Mouse (Mus musculus) heart, embryonic 10.5 days (tissue): Measurements from ENCODE around the gene Zswim1. TPM values are rescaled to one million over a fixed set of nuclear protein-coding genes. Genes with fewer than 3 reads are reported as not detected.

Experiments used
- DNase-seq: peaks from one replicate; pipeline ENCODE4 v3.0.0-alpha.2; 2017; ENCODE audit warnings: low spot score
- H3K27ac ChIP-seq: fragments of 300-500 bp; sonication (generic); 2 replicates; pipeline ENCODE4 v1.5.1; 2016; ENCODE audit warnings: mild to moderate bottlenecking
- H3K27me3 ChIP-seq: fragments of 300-500 bp; sonication (generic); 2 replicates; pipeline ENCODE4 v1.6.1; 2016; ENCODE audit warnings: mild to moderate bottlenecking; ENCODE audit not compliant: poor library complexity, insufficient read depth, severe bottlenecking
- H3K36me3 ChIP-seq: fragments of 300-500 bp; sonication (generic); 2 replicates; pipeline ENCODE4 v1.6.1; 2016; ENCODE audit warnings: mild to moderate bottlenecking, moderate library complexity
- H3K4me1 ChIP-seq: fragments of 300-500 bp; sonication (generic); 2 replicates; pipeline ENCODE4 v1.6.1; 2016; ENCODE audit warnings: mild to moderate bottlenecking
- H3K4me3 ChIP-seq: fragments of 300-500 bp; sonication (generic); 2 replicates; pipeline ENCODE4 v1.5.1; 2016; ENCODE audit warnings: mild to moderate bottlenecking, moderate library complexity
- H3K9me3 ChIP-seq: fragments of 300-500 bp; sonication (generic); 2 replicates; pipeline ENCODE4 v1.6.1; 2016; ENCODE audit warnings: mild to moderate bottlenecking, moderate library complexity
- WGBS: fragments of 180-500 bp; shearing (Covaris S2); methylation state at CpG from one replicate; pipeline ENCODE4 v1.1.7; 2016; 5-methylcytosine and 5-hydroxymethylcytosine counted together
- polyA plus RNA-seq: library from polyadenylated mRNA; unstranded; fragments of >200 nt; fragmentation: Nextera tagmentation; extraction: Ambion mirVana; gene quantifications from 2 replicates; pipeline ENCODE4 v1.2.1, GENCODE M21; 2016

Gene Zswim1
- polyA plus RNA-seq, 1 experiment from 2014 or later = 14.3 TPM

DNA sequence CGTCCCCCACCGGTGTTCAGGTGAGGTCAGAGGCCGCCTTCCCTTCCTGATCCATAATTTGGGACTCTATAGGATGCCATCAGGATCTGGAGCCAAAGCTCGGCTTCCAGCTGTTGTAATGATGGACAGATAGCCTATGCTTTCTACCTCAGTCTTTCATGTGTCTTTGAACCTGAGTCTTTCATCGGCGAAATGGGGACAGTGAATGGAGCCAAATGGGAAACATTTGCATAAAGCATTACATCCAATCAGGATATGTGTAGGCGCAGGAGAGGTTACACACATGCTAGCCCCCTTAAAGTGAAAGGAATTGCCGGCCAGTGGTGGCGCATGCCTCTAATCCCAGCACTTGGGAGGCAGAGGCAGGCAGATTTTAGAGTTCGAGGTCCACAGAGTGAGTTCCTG is 697 bp downstream of the Zswim1 start:
- H3K27ac ChIP-seq = peak overlapping the region; percentile 90
- peaks cover 10% of the 10 kb centered on the region; the same call in 1 of the 2 replicates for H3K4me1 ChIP-seq
- peaks cover 56% of the 10 kb centered on the region for H3K36me3 ChIP-seq
- H3K27me3 ChIP-seq = no peaks in the 10 kb centered on the region
- H3K4me3 ChIP-seq = peak overlapping the region; percentile 87
- DNase-seq = peak; percentile 80
- no peaks in the 10 kb centered on the region for H3K9me3 ChIP-seq
- 2% methylated on average over 10 of the region's 10 CpGs for WGBS

DNA sequence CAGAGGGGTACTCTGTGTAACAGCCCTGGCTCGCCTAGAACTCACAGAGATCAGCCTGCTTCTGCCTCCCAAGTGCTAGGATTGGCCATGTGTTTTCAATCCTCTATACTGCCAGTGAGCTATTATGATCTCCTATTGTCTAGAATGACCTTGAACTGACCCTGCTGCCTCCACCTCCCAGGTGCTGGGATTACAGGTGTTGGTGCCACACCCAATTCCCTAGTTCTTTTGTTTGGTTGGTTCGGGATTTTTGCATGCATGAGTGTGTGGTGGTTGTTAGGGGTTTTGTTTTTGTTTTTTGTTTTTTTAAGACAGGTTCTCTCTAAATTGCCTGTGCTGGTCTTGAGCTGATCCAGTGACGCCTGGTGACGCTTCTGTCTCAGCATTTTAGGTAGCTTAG is 1.5 kb downstream of the Zswim1 start:
- no peak for DNase-seq
- peaks cover 63% of the 10 kb centered on the region for H3K36me3 ChIP-seq
- no peak overlapping the region for H3K27ac ChIP-seq
- no peak overlapping the region for H3K4me3 ChIP-seq
- 88% methylated on average over 4 of the region's 4 CpGs for WGBS
- peaks cover 10% of the 10 kb centered on the region; the same call in 1 of the 2 replicates for H3K4me1 ChIP-seq
- no peaks in the 10 kb centered on the region for H3K27me3 ChIP-seq
- no peaks in the 10 kb centered on the region for H3K9me3 ChIP-seq

DNA sequence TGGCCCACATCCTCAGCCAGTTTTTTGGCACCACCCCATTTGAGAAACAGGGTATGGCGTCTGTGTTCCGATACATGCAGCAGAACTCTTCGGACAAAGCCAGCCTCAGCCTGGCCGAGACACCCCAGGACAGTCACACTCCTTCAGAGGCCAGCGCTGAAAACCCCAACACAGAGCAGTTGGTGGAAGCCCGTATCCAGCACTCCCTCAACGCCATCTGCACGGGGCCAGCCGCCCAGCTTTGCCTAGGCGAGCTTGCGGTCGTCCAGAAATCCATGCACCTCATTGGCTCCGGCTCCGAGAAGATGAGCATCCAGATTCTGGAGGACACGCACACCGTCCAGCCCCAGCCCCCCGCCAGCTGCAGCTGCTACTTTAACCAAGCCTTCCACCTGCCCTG is 3.0 kb downstream of the Zswim1 start:
- DNase-seq = no peak
- peaks cover 55% of the 10 kb centered on the region for H3K36me3 ChIP-seq
- H3K27me3 ChIP-seq = no peaks in the 10 kb centered on the region
- no peak overlapping the region for H3K27ac ChIP-seq
- H3K9me3 ChIP-seq = no peaks in the 10 kb centered on the region
- H3K4me1 ChIP-seq = peaks cover 11% of the 10 kb centered on the region
- H3K4me3 ChIP-seq = no peak overlapping the region
- 92% methylated on average over 17 of the region's 17 CpGs for WGBS

DNA sequence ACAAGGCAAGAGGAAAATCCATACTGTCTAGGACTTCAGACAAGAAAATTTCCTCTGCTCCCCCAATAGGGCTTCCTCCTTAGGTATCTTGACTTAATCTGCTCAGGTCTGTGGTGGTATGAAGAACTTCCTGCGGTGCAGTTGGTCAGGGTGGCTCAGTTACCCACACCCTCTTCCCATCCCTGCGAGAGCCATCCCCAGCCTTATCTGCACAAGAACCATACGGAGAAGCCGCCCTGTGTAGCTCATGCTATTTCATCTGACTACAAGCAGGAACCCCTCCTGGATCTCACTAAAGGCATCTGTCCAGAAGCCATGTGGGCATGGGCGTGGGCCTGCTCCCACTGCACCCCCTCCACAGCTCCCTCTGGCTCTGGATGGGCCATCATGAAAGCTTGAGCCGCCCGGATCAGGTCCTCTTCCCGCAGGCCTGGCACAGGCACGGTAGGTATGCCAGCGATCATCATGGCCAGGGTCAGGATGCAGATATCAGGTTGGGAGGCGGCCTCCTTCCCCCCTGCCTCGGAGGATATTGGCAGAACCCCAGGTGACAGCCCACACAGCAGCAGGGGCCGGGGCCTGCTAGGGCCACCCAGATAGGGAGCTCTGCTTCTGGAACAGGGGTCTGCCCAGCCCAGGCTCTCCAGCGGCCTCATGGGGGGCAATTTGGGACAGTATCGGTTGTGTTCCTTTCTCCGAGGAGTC is 4.8 kb downstream of the Zswim1 start:
- Histone ChIP-seq H3K36me3 (peaks cover 45% of the 10 kb centered on the region), H3K9me3 (no peaks in the 10 kb centered on the region), H3K27me3 (no peaks in the 10 kb centered on the region), H3K27ac (no peak overlapping the region), H3K4me3 (no peak overlapping the region), H3K4me1 (peaks cover 16% of the 10 kb centered on the region)
- 83% methylated on average over 15 of the region's 16 CpGs for WGBS
- DNase-seq = no peak

DNA sequence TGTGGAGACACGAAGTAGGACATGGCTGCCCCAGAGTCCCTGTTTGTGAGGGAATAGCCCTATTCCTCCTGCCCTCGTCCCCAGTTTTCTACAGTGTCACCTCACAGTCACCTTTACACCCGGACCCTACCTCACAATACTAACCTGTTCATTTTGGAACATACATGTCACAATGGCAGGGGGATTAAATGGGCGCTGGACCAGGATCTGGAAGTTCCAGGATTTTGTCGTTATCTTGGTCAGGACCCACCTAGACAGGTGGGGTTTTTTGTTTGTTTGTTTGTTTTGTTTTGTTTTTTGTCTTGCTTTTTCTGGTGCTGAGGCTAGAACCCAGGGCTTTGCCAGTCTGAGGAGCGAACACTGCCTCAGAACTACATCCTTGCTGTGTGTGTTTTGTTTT is 6.0 kb downstream of the Zswim1 start, which contains the start of gene Spata25:
Gene Spata25, minus strand, starts transcription at position 101 of the 400 bp plus-strand sequence.
- no peak for DNase-seq
- Histone ChIP-seq H3K4me1 (peaks cover 18% of the 10 kb centered on the region), H3K27ac (no peak within 1 kb of the TSS), H3K27me3 (no peaks in the 10 kb centered on the region), H3K4me3 (no peak within 1 kb of the TSS), H3K36me3 (peaks cover 45% of the 10 kb centered on the region), H3K9me3 (no peaks in the 10 kb centered on the region)
- WGBS = 80% methylated on average over 6 of the region's 6 CpGs

DNA sequence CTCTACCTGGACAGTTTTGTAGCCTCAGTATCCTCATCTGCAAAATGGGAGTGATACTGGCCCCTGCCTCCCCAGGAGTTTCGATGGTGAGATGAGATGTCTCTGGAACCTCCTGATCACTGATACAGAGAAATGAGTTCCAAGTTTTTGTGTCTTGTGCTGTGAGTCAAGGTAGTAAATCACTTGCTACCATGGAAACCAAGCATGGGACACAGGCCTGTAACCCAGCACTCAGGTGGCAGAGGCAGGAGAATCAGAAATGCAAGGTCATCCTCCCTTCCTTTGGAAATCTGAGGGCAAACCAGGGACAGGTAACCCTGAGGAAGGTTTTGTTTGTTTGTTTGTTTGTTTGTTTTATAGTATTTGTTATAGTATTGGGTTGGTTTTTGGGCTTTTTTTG is 6.6 kb downstream of the Zswim1 start:
- no peak overlapping the region for H3K4me3 ChIP-seq
- no peak overlapping the region for H3K27ac ChIP-seq
- DNase-seq = no peak
- peaks cover 19% of the 10 kb centered on the region for H3K4me1 ChIP-seq
- no peaks in the 10 kb centered on the region for H3K9me3 ChIP-seq
- H3K27me3 ChIP-seq = no peaks in the 10 kb centered on the region
- WGBS = 95% methylated on average over 1 of the region's 1 CpGs
- peaks cover 45% of the 10 kb centered on the region for H3K36me3 ChIP-seq

DNA sequence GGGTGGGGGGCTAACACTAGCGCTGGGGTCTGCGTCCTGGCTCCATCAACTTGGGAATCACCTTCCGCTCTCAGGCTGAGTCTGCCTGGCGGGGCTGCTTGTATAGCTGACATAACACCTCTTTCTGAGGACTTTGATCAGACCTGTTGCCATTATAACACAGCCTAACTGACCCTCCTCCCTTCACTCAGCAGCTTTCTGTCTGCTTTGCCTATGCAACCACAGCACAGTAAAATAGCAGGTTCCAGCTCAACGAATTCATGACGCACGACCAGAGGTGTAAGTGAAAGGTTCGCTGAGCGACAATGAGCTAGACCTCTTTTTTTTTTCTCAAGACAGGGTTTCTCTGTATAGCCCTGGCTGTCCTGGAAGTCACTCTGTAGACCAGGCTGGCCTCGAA is 8.5 kb downstream of the Zswim1 start:
- H3K9me3 ChIP-seq = no peaks in the 10 kb centered on the region
- no peak overlapping the region for H3K4me3 ChIP-seq
- H3K4me1 ChIP-seq = peaks cover 30% of the 10 kb centered on the region
- 84% methylated on average over 10 of the region's 10 CpGs for WGBS
- H3K36me3 ChIP-seq = peaks cover 38% of the 10 kb centered on the region
- H3K27ac ChIP-seq = no peak overlapping the region
- no peak for DNase-seq
- no peaks in the 10 kb centered on the region for H3K27me3 ChIP-seq

DNA sequence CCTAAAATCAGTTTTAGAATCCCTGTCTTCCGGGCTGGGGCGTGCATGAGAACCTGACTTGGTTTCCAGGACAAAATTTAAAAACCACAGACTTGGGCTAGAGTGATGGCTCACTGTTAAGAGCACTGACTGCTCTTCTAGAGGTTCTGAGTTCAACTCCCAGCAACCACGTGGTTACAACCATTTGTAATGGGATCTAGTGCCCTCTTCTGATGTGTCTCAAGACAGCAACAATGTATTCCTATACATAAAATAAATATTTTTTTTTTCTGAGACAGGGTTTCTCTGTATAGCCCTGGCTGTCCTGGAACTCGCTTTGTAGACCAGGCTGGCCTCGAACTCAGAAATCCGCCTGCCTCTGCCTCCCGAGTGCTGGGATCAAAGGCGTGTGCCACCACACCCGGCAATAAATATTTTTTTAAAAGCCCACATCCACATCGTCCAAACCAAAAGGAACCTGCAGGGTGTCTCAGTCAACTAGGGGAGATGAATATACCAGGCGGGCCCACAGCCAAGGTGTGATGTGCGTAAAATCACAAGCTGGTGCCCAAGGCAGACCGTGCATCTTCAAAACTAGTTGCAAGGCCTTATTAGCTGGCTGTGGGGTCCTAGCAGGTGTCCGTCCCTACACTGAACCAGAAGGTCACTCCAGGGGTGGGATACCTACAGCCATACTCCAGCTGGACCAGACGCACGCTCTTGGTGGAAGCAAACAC is 9.7 kb downstream of the Zswim1 start:
- peak overlapping the region; percentile 96 for H3K27ac ChIP-seq
- peaks cover 38% of the 10 kb centered on the region for H3K36me3 ChIP-seq
- DNase-seq = no peak
- H3K9me3 ChIP-seq = no peaks in the 10 kb centered on the region
- no peaks in the 10 kb centered on the region for H3K27me3 ChIP-seq
- H3K4me3 ChIP-seq = peak overlapping the region; percentile 83
- peaks cover 30% of the 10 kb centered on the region for H3K4me1 ChIP-seq
- WGBS = 58% methylated on average over 16 of the region's 16 CpGs

DNA sequence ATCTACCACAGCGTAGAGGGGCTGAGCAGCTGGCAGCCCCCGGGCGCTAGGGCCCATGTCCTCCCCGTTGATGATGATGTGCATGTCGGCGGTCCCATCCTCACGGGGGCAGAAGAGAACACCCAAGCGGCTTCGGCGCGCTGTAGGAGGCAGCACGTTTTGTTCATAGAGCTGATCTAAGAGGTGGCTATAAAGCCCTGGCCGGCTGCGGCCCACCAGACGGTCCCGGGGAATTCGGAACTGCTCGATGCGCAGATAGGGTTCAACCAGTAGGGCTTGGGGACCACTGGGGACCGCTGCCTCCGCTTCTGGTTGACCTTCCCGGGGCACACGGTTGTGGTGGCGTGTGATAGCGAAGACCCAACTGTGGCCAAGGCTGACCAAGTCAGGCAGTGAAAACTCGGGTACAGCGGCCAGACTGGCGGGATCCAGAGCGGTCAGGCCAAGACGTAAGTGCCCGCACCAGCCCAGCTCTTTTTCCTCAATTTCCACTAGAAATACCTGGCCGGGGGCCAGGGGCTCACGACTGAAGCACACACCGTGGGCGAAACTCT is 10.3 kb downstream of the Zswim1 start, which contains the start of gene Ctsa:
Gene Ctsa, plus strand, starts transcription at position 126 of the 554 bp plus-strand sequence.
- Histone ChIP-seq H3K4me3 (peak within 1 kb of the TSS; percentile 83), H3K4me1 (peaks cover 30% of the 10 kb centered on the region), H3K9me3 (no peaks in the 10 kb centered on the region), H3K27me3 (no peaks in the 10 kb centered on the region), H3K36me3 (peaks cover 38% of the 10 kb centered on the region), H3K27ac (peak within 1 kb of the TSS; percentile 96)
- DNase-seq = peak; percentile 93
- WGBS = under 1% methylated on average over 35 of the region's 35 CpGs

DNA sequence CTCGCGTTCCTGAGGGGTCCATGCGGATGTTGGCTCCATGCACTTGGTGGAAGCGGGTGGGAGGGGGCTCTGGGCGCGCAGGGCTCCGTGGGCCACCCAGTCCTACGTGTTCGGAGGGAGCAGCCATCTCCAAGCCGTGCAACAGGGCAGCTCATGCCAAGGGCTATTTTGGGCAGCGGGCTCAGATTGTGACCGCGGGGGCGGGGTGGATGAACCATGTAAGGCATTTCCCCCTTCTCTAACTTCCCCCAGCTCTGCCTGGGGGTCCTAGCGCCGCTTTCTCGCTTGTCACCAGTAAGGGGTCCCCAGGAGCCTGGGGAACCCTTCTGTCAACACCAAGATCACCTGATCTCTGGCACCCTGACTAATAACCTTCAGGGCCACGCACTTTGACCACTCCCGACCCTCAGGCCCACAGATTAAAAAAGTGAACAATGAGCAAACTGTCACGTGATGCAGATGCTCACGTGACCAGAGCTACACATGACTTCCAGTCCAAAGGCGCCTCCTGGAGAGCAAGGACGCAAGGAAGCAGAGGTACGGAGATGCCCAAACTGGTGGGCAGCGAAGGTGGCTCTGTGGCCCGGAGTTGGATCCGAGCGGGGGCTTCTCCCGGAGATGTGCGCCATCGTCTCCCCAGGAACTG is 11.0 kb downstream of the Zswim1 start, which contains the start of gene Neurl2:
Gene Neurl2, minus strand, starts transcription at position 143 of the 646 bp plus-strand sequence.
- DNase-seq = peak; percentile 96
- Histone ChIP-seq H3K4me3 (peak within 1 kb of the TSS; percentile 83), H3K27ac (peak within 1 kb of the TSS; percentile 96), H3K27me3 (no peaks in the 10 kb centered on the region), H3K36me3 (peaks cover 38% of the 10 kb centered on the region), H3K9me3 (no peaks in the 10 kb centered on the region), H3K4me1 (peaks cover 30% of the 10 kb centered on the region)
- WGBS = under 1% methylated on average over 31 of the region's 31 CpGs

DNA sequence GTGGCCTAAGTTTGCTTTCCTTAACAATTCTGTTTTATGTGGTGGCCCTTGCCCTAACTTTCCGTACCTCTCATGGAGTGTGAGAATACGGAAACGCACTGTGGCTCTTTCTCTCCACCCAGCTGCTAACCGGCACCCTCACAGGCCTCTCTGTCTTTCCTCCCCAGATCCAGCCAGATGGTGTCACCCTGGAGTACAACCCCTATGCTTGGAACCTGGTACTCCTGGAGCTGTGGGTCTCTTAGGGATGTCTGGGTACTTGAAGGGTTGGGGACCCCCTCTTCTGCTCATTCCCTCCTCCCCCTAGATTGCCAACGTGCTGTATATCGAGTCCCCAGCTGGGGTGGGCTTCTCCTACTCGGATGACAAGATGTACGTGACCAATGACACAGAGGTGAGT is 12.0 kb downstream of the Zswim1 start:
- peaks cover 30% of the 10 kb centered on the region for H3K4me1 ChIP-seq
- no peaks in the 10 kb centered on the region for H3K27me3 ChIP-seq
- H3K9me3 ChIP-seq = no peaks in the 10 kb centered on the region
- H3K27ac ChIP-seq = peak overlapping the region; percentile 96
- 43% methylated on average over 8 of the region's 8 CpGs for WGBS
- H3K4me3 ChIP-seq = peak overlapping the region; percentile 83
- peaks cover 41% of the 10 kb centered on the region for H3K36me3 ChIP-seq
- no peak for DNase-seq

DNA sequence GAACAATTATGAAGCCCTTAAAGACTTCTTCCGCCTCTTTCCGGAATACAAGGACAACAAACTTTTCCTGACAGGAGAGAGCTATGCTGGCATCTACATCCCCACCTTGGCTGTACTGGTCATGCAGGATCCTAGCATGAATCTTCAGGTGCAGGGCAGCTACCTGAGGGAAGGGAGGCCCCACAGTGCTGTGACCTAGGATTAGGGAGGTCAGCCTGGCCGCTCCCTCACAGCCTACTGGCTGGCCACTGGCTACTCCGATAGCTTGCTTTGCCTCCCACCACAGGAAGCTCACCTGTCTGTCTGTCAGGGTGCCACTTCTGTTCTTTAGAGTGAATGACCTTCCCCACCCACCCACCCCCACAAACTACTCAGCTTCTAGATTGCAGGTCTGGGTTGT is 12.7 kb downstream of the Zswim1 start:
- Histone ChIP-seq H3K27ac (no peak overlapping the region), H3K27me3 (no peaks in the 10 kb centered on the region), H3K4me1 (peaks cover 30% of the 10 kb centered on the region), H3K4me3 (peak overlapping the region; percentile 83; the same call in 1 of the 2 replicates), H3K9me3 (no peaks in the 10 kb centered on the region), H3K36me3 (peaks cover 47% of the 10 kb centered on the region)
- WGBS = 96% methylated on average over 4 of the region's 4 CpGs
- DNase-seq = no peak
